Mouse (Mus musculus): ENCODE results near the gene Tmprss3. TPM values are rescaled to one million over a fixed set of nuclear protein-coding genes. Genes with fewer than 3 reads are reported as not detected.
A peak's percentile ranks its signal among the peaks of the same experiment; 100 is the strongest.

The Tmprss3 gene
- polyA plus RNA-seq, 1 experiment from 2014 or later, result 0.11 TPM

DNA sequence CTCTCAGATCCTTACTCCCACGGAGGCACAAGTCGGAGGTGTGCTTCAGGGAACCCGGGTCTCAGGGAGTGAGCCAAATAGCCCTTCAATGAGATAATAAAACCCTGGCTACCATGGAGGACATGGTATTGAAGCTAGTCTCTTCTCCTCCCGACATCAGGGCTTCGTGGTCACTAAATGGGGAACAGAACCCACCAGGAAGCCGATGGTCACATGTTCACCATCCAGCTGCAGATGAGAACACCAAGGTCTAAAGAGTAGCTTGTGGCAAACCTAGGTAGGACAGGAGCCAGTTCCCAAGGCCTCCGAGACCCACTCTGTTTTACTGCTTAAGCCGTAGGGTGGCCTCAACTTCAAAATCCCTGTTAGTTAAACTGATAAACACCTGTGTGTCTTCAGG, 9.9 kb upstream of the Tmprss3 start:
- Histone ChIP-seq H3K4me2 (replicated peaks) (no peak overlapping the region), H3K4me1 (replicated peaks; ENCODE audit: control insufficient read depth, insufficient read depth, low read length) (no peaks in the 10 kb centered on the region), H3K27ac (no peak overlapping the region), H3K36me3 (replicated peaks; ENCODE audit: control insufficient read depth, insufficient read depth) (no peaks in the 10 kb centered on the region), H3K27me3 (ENCODE audit: control insufficient read depth, insufficient read depth, low read length) (no peaks in the 10 kb centered on the region), H3K4me3 (replicated peaks; ENCODE audit: low read length) (no peak overlapping the region), H3K9ac (no peak overlapping the region), H3K9me3 (ENCODE audit: control insufficient read depth, low read length) (no peaks in the 10 kb centered on the region; the same call in 1 of the 2 replicates)
- ATAC-seq (ENCODE audit: low FRiP score), result no peak
- no peak for DNase-seq (ENCODE audit: low spot score)
- WGBS, result 95% methylated on average over 8 of the region's 8 CpGs

DNA sequence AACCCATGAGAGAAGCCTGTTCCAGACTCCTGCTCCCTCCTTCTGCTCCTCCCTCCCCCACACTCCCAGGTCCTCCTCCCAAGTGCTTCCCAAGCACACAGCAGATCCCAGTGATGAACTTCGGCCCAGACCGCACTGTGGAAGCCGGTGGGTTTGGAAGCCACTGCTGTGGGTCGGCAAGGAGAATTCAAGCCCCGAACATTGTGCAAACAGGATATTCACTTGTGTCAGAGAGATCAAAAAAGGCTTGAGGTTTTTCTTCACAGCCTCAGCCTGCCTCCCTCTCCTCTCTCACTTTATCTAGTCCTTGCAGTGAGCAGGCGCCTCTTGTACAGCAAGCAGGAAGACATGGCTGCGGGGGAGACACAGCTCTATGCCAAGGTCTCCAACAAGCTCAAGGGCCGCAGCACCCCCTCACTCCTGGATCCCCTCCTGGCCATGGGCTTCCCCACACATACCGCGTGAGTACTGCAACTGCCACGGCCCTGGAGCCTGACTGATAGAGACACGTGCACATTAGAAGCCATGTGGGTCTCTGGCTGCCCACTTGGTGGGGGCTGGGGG, 9.1 kb upstream of the Tmprss3 start, which contains the start of gene Ubash3a:
TSS of gene Ubash3a (plus strand) at position 103 of the 564 bp plus-strand sequence.
- Histone ChIP-seq H3K4me3 (replicated peaks; ENCODE audit: low read length) (no peak within 1 kb of the TSS), H3K9ac (no peak within 1 kb of the TSS), H3K4me1 (replicated peaks; ENCODE audit: control insufficient read depth, insufficient read depth, low read length) (no peaks in the 10 kb centered on the region), H3K9me3 (ENCODE audit: control insufficient read depth, low read length) (no peaks in the 10 kb centered on the region; the same call in 1 of the 2 replicates), H3K4me2 (replicated peaks) (no peak within 1 kb of the TSS), H3K27ac (no peak within 1 kb of the TSS), H3K27me3 (ENCODE audit: control insufficient read depth, insufficient read depth, low read length) (no peaks in the 10 kb centered on the region), H3K36me3 (replicated peaks; ENCODE audit: control insufficient read depth, insufficient read depth) (no peaks in the 10 kb centered on the region)
- no peak for ATAC-seq (ENCODE audit: low FRiP score)
- 84% methylated on average over 12 of the region's 12 CpGs for WGBS
- DNase-seq (ENCODE audit: low spot score), result no peak

DNA sequence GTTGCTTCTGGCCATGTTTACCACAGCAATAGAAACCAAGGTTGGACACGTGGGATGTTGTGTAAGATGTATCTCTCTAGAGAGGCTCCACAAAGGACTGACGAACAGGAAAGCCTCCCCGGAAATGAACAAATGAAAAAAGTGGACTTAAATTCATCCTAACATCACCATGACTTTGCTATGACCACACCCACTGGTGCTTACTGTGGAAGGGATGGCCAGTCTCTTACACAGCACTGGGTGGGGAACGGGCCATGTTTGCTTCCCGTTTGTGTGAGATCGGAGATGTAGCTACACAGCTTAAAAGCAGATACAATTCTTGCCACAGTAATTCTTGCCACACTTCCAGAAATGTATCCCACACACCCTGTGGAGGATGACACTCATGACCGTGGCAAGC, 2.5 kb downstream of the Tmprss3 start:
- Histone ChIP-seq H3K4me1 (replicated peaks; ENCODE audit: control insufficient read depth, insufficient read depth, low read length) (no peaks in the 10 kb centered on the region), H3K9me3 (ENCODE audit: control insufficient read depth, low read length) (no peaks in the 10 kb centered on the region), H3K36me3 (replicated peaks; ENCODE audit: control insufficient read depth, insufficient read depth) (no peaks in the 10 kb centered on the region), H3K4me3 (replicated peaks; ENCODE audit: low read length) (no peak overlapping the region), H3K27ac (no peak overlapping the region), H3K27me3 (ENCODE audit: control insufficient read depth, insufficient read depth, low read length) (no peaks in the 10 kb centered on the region), H3K4me2 (replicated peaks) (no peak overlapping the region), H3K9ac (no peak overlapping the region)
- WGBS, result 92% methylated on average over 7 of the region's 7 CpGs
- DNase-seq (ENCODE audit: low spot score) (no peak), ATAC-seq (ENCODE audit: low FRiP score) (no peak)

GRCm38 (mm10) chr17:31195207-31195606, 3.6 kb downstream of the Tmprss3 start:
- DNase-seq (ENCODE audit: low spot score), result no peak
- H3K9ac ChIP-seq, result no peak overlapping the region
- H3K27me3 ChIP-seq (ENCODE audit: control insufficient read depth, insufficient read depth, low read length), result no peaks in the 10 kb centered on the region
- 81% methylated on average over 6 of the region's 6 CpGs for WGBS
- no peak for ATAC-seq (ENCODE audit: low FRiP score)
- H3K4me2 ChIP-seq (replicated peaks), result no peak overlapping the region
- H3K4me3 ChIP-seq (replicated peaks; ENCODE audit: low read length), result no peak overlapping the region
- no peaks in the 10 kb centered on the region for H3K36me3 ChIP-seq (replicated peaks; ENCODE audit: control insufficient read depth, insufficient read depth)
- H3K4me1 ChIP-seq (replicated peaks; ENCODE audit: control insufficient read depth, insufficient read depth, low read length), result no peaks in the 10 kb centered on the region
- no peaks in the 10 kb centered on the region for H3K9me3 ChIP-seq (ENCODE audit: control insufficient read depth, low read length)
- H3K27ac ChIP-seq, result no peak overlapping the region

- DNase-seq (ENCODE audit: low spot score), result no peak
- WGBS, result 78% methylated on average over 9 of the region's 9 CpGs
- H3K4me3 ChIP-seq (replicated peaks; ENCODE audit: low read length), result no peak overlapping the region
- no peak overlapping the region for H3K27ac ChIP-seq
- H3K4me1 ChIP-seq (replicated peaks; ENCODE audit: control insufficient read depth, insufficient read depth, low read length), result no peaks in the 10 kb centered on the region
- no peak for ATAC-seq (ENCODE audit: low FRiP score)
- H3K4me2 ChIP-seq (replicated peaks), result no peak overlapping the region
- no peaks in the 10 kb centered on the region for H3K9me3 ChIP-seq (ENCODE audit: control insufficient read depth, low read length)
- H3K27me3 ChIP-seq (ENCODE audit: control insufficient read depth, insufficient read depth, low read length), result no peaks in the 10 kb centered on the region
- no peaks in the 10 kb centered on the region for H3K36me3 ChIP-seq (replicated peaks; ENCODE audit: control insufficient read depth, insufficient read depth)
- no peak overlapping the region for H3K9ac ChIP-seq
Observed at GRCm38 (mm10) chr17:31193360-31193759, 5.4 kb downstream of the Tmprss3 start.

- no peak for DNase-seq (ENCODE audit: low spot score)
- Histone ChIP-seq H3K27ac (no peak overlapping the region), H3K9me3 (ENCODE audit: control insufficient read depth, low read length) (no peaks in the 10 kb centered on the region), H3K4me3 (replicated peaks; ENCODE audit: low read length) (no peak overlapping the region), H3K9ac (no peak overlapping the region), H3K4me1 (replicated peaks; ENCODE audit: control insufficient read depth, insufficient read depth, low read length) (no peaks in the 10 kb centered on the region), H3K27me3 (ENCODE audit: control insufficient read depth, insufficient read depth, low read length) (no peaks in the 10 kb centered on the region), H3K36me3 (replicated peaks; ENCODE audit: control insufficient read depth, insufficient read depth) (no peaks in the 10 kb centered on the region), H3K4me2 (replicated peaks) (no peak overlapping the region)
- 56% methylated on average over 2 of the region's 2 CpGs for WGBS
- ATAC-seq (ENCODE audit: low FRiP score), result no peak
Observed at GRCm38 (mm10) chr17:31192663-31193062, 6.1 kb downstream of the Tmprss3 start.

DNA sequence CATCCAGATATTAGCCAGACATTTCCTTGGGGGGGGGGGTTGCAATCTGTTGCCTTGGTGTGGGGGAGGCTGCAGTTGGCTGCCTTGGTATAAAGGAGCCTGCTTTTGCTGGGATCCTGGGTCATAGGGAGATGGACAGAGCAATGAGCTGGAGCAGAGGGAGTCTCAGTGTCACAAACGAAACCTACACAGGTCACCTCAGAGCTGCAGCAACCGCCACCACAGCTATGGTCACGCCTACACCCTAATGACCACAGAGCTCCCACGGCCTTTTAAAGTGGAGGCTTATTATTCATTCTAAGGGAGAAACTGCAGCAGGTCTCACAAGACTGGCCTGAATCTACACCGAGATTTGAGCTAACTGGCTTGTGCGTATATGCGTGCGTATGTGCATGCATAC, 7.0 kb downstream of the Tmprss3 start:
- DNase-seq (ENCODE audit: low spot score), result no peak

DNA sequence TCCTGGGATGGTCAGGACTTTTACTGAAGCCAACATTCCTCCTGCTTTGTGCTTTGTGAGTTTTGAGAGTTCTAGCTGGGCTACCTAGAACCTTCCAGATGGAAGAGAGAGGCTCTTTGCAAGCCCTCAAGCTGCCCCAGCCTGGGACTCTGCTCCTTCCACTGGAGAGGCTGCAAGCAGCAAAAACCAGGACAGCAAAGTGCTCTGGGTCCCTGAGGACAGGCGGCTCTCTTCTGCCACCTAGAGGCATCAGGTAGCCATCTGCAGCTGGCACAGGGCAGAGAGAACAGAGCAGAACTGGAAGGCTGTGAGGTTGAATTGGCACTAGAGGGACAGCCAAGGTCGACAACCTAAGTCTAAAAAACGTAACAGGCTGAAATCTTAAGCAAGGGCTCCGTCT, 11.4 kb downstream of the Tmprss3 start:
- H3K4me3 ChIP-seq (replicated peaks; ENCODE audit: low read length), result no peak overlapping the region
- peak; percentile 79 for DNase-seq (ENCODE audit: low spot score)
- 30% methylated on average over 4 of the region's 4 CpGs for WGBS
- H3K4me1 ChIP-seq (replicated peaks; ENCODE audit: control insufficient read depth, insufficient read depth, low read length), result no peaks in the 10 kb centered on the region
- no peak overlapping the region for H3K9ac ChIP-seq
- H3K27ac ChIP-seq, result no peak overlapping the region
- H3K36me3 ChIP-seq (replicated peaks; ENCODE audit: control insufficient read depth, insufficient read depth), result no peaks in the 10 kb centered on the region
- H3K4me2 ChIP-seq (replicated peaks), result no peak overlapping the region
- ATAC-seq (ENCODE audit: low FRiP score), result no peak
- H3K27me3 ChIP-seq (ENCODE audit: control insufficient read depth, insufficient read depth, low read length), result no peaks in the 10 kb centered on the region
- H3K9me3 ChIP-seq (ENCODE audit: control insufficient read depth, low read length), result no peaks in the 10 kb centered on the region

More for the DNA sequence above, 7.0 kb downstream of the Tmprss3 start:
- H3K36me3 ChIP-seq (replicated peaks; ENCODE audit: control insufficient read depth, insufficient read depth), result no peaks in the 10 kb centered on the region
- H3K9ac ChIP-seq, result no peak overlapping the region
- no peak overlapping the region for H3K4me3 ChIP-seq (replicated peaks; ENCODE audit: low read length)
- H3K4me1 ChIP-seq (replicated peaks; ENCODE audit: control insufficient read depth, insufficient read depth, low read length), result no peaks in the 10 kb centered on the region
- H3K27ac ChIP-seq, result no peak overlapping the region
- ATAC-seq (ENCODE audit: low FRiP score), result no peak
- no peak overlapping the region for H3K4me2 ChIP-seq (replicated peaks)
- no peaks in the 10 kb centered on the region for H3K9me3 ChIP-seq (ENCODE audit: control insufficient read depth, low read length)
- no peaks in the 10 kb centered on the region for H3K27me3 ChIP-seq (ENCODE audit: control insufficient read depth, insufficient read depth, low read length)
- 68% methylated on average over 8 of the region's 8 CpGs for WGBS

GRCm38 (mm10) chr17:31184269-31184990, 14.3 kb downstream of the Tmprss3 start:
- 88% methylated on average over 12 of the region's 12 CpGs for WGBS
- H3K9me3 ChIP-seq (ENCODE audit: control insufficient read depth, low read length), result no peaks in the 10 kb centered on the region
- no peaks in the 10 kb centered on the region for H3K4me1 ChIP-seq (replicated peaks; ENCODE audit: control insufficient read depth, insufficient read depth, low read length)
- no peak overlapping the region for H3K4me2 ChIP-seq (replicated peaks)
- no peak overlapping the region for H3K27ac ChIP-seq
- no peaks in the 10 kb centered on the region for H3K27me3 ChIP-seq (ENCODE audit: control insufficient read depth, insufficient read depth, low read length)
- H3K36me3 ChIP-seq (replicated peaks; ENCODE audit: control insufficient read depth, insufficient read depth), result no peaks in the 10 kb centered on the region
- DNase-seq (ENCODE audit: low spot score) (no peak), ATAC-seq (ENCODE audit: low FRiP score) (no peak)
- no peak overlapping the region for H3K4me3 ChIP-seq (replicated peaks; ENCODE audit: low read length)
- H3K9ac ChIP-seq, result no peak overlapping the region
